Mouse (Mus musculus) hematopoietic stem cell, adult 5-6 weeks (primary cell): ENCODE measurements around the gene Krt79. TPM values are rescaled to one million over a fixed set of nuclear protein-coding genes. Genes with fewer than 3 reads are reported as not detected.

Experiments
- ATAC-seq, 2 experiments: fragments of 125-278 bp in 1 of 2; replicated peaks in 1 of 2; 2 replicates each; pipeline ENCODE4 v1.8.0; 2016 to 2017; ENCODE audit warnings: inconsistent platforms in 2 of 2, mild to moderate bottlenecking in 2 of 2, moderate number of reproducible peaks in 2 of 2, low read depth in 1 of 2, moderate TSS enrichment in 1 of 2; ENCODE audit not compliant: low FRiP score in 2 of 2, poor library complexity in 2 of 2, severe bottlenecking in 2 of 2, insufficient read depth in 1 of 2, low TSS enrichment in 1 of 2
- total RNA-seq: library from RNA; stranded (forward); fragments of 172-1452, 232-1000 nt; gene quantifications from 2 replicates; pipeline ENCODE4 v1.2.3, GENCODE M21; 2017

Krt79 gene
- total RNA-seq, 1 experiment from 2014 or later, result not detected

- no peak for ATAC-seq
Measured at GRCm38 (mm10) chr15:101952733-101953474, 12.8 kb upstream of the Krt79 start.

- ATAC-seq, result no peak
Measured at GRCm38 (mm10) chr15:101945430-101945829, 5.3 kb upstream of the Krt79 start.

DNA sequence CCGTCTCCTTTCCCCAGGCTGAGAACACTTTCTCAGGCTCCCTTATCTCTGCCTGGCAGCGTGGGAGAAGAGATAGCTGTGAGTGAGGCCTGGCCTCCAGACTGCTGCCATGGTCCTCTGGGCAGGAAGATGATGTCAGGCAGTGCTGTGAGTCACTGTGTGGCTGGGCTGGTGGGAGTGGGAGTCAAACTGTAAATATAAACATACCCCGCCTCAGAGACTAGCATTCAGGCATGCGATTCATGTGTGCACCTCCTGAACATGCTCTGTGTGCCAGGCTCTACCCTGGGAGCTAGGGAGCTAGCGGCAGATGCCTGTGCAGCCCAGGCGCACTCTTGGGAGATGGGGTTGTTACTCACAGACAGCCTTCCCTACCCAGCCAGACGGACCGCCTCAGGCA is 1.8 kb upstream of the Krt79 start:
- ATAC-seq, result no peak

DNA sequence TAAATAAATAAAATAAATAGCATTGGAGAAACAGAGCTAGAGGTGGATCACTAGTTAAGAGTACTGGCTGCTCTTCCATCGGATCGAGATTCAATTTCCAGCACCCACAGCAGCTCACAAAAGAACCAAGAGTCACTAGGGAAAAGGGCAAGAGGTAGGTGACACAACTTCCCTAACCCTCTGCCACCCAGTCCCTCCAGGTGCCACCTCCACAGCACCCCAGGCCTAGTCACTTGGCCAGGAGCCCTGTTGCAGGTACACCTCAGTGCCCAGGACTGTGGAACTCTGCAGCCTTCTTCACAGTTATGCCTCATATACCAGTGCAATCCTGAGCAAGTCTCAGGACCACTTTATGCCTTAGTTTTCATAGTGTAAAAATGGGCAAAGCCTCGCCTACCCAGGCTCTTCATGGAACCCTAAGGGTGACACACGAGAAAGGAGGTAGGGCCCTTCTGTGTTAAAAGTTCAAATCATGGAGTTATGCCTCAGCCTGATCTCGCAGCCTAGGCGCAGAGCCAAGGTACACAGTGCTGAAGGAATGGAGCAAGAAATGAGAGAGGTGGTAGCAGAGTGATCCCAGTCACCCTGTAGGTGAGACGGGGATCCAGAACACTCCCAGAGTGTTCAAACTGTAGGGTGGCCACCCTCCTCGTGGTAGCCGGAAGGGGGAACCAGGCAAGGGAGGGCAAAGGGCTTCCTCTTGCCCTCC is 1.4 kb downstream of the Krt79 start:
- ATAC-seq, result no peak

DNA sequence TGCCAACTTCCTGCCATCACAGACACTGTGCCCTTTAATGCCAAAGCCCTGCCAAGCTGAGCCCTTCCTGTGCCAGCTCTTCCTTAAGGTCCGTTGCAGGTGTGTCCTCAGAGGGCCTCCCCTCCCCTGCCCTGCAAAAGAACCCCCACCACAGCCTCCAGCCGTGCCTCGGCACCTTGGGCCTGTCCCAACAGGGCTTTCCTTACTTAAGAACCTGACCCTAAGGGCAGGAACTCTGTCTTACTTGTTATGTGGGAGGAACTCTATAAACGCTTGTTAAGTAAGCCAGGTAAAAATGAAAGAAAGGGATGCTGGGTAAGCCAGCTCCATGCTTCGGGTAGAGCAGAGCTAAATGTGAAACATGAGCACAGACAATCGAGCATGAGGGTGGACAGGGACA is 7.1 kb downstream of the Krt79 start:
- ATAC-seq, result no peak

DNA sequence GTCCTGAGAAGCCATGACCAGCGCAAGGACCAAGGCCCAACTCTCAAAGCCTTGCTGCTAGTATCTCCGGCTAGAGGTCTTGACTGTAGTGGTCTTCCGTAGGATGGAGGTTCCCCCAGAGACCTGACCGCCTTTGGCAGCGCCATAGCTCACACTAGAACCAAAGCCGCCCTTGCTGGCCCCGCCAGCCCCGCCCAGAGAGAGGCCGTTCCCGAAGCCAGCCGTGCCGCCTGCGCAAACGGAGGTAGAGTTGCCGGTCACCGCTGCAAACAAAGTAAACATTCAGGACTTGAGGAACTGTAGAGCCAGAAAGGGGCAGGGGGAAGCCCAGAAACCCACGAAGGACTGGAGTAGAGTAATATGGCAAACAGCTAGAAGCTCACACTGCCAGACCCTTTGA is 10.5 kb downstream of the Krt79 start:
- 0 out of 4 replicates have a peak, but pooled peaks of 1 of the 2 experiments have one; percentile 27 for ATAC-seq

DNA sequence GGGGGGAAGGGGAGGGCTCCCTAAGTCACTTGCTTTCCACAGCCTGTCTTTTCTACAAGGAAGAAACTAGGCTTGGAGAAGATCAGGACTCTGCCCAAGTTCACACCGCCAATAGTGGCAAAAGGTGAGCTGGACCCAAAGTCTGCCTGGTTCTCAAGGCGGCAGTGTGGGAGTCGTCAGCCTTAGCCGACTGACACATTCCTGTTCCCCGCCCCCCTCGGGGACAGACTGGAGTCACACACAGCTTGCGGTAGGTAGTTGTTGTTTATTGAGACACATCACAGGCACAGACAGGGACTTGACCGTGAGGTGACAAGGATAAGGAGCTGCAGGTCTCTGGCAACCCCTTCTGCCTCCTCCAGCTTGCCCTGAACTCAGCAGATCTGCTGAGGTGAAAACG is 11.0 kb downstream of the Krt79 start:
- no peak for ATAC-seq

DNA sequence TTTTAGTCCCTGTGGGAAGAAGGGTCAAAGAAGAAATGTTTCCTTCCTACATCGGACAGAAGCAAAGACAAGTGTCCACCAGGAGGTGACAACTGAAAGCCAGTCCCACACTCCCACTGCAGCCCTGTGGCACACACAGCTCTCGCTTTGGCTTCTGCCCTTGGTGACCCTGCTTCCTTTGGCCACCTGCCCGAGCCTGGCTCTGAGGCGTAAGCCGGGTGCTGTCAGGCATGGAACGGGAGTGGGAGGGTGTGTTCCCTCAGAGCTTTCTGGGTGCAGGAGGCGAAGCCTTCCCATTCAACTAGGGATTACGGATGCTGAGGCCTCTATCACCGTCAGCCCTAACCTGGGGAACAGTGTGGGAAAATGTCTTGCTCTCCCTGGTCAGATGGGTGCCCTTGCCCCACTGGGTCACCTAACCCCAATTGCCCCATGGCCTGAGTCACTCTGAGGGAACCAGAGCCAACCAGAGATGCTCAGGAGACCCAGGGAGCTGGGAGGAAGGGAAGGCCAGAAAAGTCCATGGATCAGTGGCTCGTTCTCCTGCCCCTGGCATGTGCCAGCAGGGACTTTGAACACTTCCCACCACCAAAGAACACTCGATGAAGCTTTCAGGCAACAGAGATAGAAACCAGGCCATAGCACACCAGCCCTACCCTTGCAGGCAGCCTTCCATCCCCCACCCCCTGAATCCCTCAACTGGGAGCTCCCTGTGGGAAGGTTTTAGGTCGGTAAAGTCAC is 12.6 kb downstream of the Krt79 start:
- ATAC-seq, result no peak

DNA sequence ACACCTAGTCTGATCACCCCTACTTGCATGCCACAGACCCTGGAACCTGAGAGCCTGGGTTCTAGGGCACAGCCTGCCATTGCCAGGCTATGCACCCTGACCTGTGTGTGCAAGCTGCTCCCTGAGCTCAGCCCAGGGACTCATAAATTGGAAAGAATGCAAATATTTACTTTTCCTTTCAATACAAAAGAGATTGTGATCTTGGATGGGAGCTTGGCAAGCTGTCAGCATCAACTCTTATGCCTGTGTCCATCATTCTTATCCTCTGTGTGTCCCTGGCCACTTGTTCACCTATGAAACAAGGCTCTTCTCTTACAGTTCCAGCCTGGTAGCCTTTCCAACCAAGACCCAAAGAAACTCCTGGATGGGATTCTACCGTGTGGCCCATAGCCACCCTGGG is 15.1 kb downstream of the Krt79 start:
- no peak for ATAC-seq

GRCm38 (mm10) chr15:101924635-101925034 is 15.5 kb downstream of the Krt79 start, which contains the start of gene Krt4:
TSS of gene Krt4 (minus strand) at chr15:101924735.
- no peak for ATAC-seq

DNA sequence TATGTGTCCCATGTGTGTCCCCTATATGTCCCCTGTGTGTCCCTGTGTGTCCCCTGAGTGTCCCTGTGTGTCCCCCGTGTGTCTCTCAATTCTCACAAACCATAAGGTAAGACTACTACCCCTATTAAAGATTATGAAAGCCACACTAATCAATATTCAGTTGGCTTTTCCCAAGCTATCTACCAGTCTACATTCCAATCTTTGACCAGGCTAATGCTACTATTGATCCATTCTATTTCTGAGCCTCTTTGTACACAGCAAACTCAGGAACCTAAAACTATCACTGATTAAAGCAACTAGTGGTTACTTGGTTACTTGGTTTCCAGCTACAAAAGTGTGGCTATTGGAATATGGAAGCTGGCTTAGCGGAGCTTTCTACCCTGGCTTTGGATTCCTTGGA is 17.8 kb downstream of the Krt79 start:
- ATAC-seq, result no peak

GRCm38 (mm10) chr15:101916072-101916471 is 24.1 kb downstream of the Krt79 start:
- no peak for ATAC-seq

DNA sequence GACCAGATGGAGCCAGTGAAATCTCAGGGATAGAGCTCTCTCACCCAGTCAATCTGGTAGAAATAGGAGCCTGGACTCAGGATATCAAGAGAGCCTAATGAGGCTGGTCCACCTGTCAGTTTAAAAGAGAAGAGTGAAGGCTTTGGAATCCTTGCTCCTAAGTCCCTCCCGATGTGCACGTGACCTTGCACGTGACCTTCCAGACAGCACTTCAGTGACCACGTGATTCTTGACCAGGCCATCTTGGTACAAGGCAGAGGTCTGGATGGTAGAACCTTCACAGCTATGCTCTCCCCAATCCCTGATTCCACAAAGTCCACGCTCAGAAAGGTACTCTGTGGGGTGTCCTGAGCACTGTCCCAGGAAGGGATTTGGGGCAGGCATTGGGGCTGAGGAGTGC is 35.3 kb downstream of the Krt79 start:
- no peak for ATAC-seq

GRCm38 (mm10) chr15:101902171-101903149 is 37.7 kb downstream of the Krt79 start:
- no peak for ATAC-seq

DNA sequence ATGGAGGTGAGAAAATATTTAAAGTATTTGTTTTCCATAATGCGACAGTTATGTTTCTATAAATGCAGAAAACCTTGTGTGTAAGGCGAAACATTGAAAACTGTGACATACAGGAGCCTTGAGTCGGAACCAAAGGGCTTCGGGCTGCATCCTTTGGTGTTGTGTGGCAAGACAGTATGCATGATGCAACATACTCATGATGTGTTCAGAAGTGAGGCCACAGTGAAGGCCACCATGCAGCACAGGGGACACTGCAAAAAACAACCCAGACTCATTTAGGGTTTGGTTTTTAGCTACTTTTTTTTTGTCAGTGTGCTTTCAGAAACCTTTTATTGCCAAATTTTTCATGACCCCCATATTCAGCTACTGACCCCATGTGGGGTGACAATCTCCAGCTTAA is 44.9 kb downstream of the Krt79 start:
- ATAC-seq, result no peak

GRCm38 (mm10) chr15:101892820-101893219 is 47.3 kb downstream of the Krt79 start, which contains the start of gene Krt76:
TSS of gene Krt76 (minus strand) at chr15:101892920.
- ATAC-seq, result no peak

DNA sequence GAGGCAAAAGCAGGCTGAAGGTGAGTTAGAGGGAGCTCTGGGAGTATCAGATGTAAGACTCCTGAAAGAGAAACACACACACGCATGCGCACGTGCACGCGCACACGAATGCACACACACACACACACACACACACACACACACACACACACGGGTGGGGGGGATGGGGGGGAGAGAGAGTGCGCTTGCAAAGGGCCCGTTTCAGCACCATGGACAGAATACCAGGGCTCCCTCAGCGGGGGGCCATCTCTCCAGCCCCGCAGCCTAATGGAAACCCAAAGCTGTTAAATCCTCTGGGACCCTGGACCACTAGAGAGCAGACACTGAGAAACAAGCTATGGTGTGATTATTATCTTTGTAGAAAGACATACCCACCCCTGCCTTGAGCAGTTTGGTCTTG is 60.3 kb downstream of the Krt79 start:
- ATAC-seq, result no peak
